In the genomic region with DNA sequence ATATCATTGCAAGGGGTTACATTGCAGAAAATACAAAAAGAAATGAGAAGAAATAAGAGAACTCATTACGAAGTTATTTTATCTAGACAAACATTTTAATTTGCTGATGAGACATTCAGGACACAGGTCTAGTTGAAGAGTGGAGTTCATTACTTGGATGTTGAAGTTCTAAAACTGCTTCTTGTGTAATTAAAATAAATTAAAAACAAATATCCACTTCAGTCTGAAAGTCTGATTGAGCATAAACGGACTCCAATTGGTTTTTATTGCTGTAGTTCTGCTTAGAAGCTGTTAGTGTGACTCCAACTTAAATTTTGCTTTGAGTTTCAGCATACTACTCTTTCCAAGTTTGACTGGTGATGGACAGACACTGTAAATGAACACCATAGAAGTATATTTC, we compare ENCODE assay signal across 14 mouse cellular contexts.
DNase-seq lines count a peak whose midpoint lies in the region; ATAC-seq lines count a peak whose summit lies in the region.
"Had no signal": no experiment of that assay in that cellular context is flagged by ENCODE, and none has a peak within 500 bp of the region (broad histone marks: within the 10 kb centered on the region; RNA-seq: fewer than 3 reads in every experiment).

No protein-coding gene starts in this region.

- ATAC-seq in forebrain, embryonic 14.5 days, result no peak
- no peak for ATAC-seq in hindbrain, embryonic 15.5 days (ENCODE audit: low FRiP score, low read depth)
- ATAC-seq in midbrain, embryonic 16.5 days, result no peak
- ATAC-seq in monocyte, adult 5-6 weeks (replicated peaks; ENCODE audit: insufficient number of reproducible peaks, low FRiP score, low TSS enrichment, poor library complexity, severe bottlenecking), result no peak

- H3K27ac ChIP-seq in forebrain, embryonic 10.5 days, result peak overlapping the region; percentile 94
- peak overlapping the region; percentile 97 for H3K27ac ChIP-seq in forebrain, embryonic 14.5 days (ENCODE audit: low read depth, low read length)
- H3K27ac ChIP-seq in hindbrain, embryonic 15.5 days (replicated peaks), result peak overlapping the region; percentile 93
- peak overlapping the region; percentile 72 for H3K27ac ChIP-seq in midbrain, embryonic 16.5 days (ENCODE audit: low read length)
- H3K27ac ChIP-seq: embryonic facial prominence, embryonic 10.5 days; kidney, embryonic 15.5 days; limb, embryonic 15.5 days had no signal

- peaks cover 74% of the 10 kb centered on the region for H3K27me3 ChIP-seq in forebrain, embryonic 10.5 days (ENCODE audit: poor library complexity, severe bottlenecking)
- no peaks in the 10 kb centered on the region for H3K27me3 ChIP-seq in forebrain, embryonic 14.5 days (replicated peaks; ENCODE audit: control insufficient read depth, insufficient read depth, low read length)
- H3K27me3 ChIP-seq in hindbrain, embryonic 15.5 days, result no peaks in the 10 kb centered on the region
- H3K27me3 ChIP-seq in midbrain, embryonic 16.5 days (ENCODE audit: control insufficient read depth, insufficient read depth, low read depth, low read length), result no peaks in the 10 kb centered on the region

- H3K9ac ChIP-seq in forebrain, embryonic 14.5 days (ENCODE audit: low read length), result peak overlapping the region; percentile 60
- H3K9ac ChIP-seq in hindbrain, embryonic 15.5 days, result no peak overlapping the region
- no peak overlapping the region for H3K9ac ChIP-seq in midbrain, embryonic 16.5 days (ENCODE audit: low read depth, low read length)
- H3K9ac ChIP-seq: kidney, embryonic 15.5 days; limb, embryonic 15.5 days had no signal

- H3K4me1 ChIP-seq in forebrain, embryonic 10.5 days, result peaks cover 49% of the 10 kb centered on the region
- H3K4me1 ChIP-seq in forebrain, embryonic 14.5 days (ENCODE audit: control insufficient read depth, insufficient read depth, low read length), result peaks cover 12% of the 10 kb centered on the region
- peaks cover 21% of the 10 kb centered on the region for H3K4me1 ChIP-seq in hindbrain, embryonic 15.5 days (replicated peaks)
- peaks cover 24% of the 10 kb centered on the region for H3K4me1 ChIP-seq in midbrain, embryonic 16.5 days (ENCODE audit: control insufficient read depth, insufficient read depth, low read length)

- peaks cover 37% of the 10 kb centered on the region for H3K36me3 ChIP-seq in forebrain, embryonic 10.5 days (replicated peaks)
- peaks cover 38% of the 10 kb centered on the region for H3K36me3 ChIP-seq in forebrain, embryonic 14.5 days (ENCODE audit: control insufficient read depth, insufficient read depth, low read length)
- no peaks in the 10 kb centered on the region for H3K36me3 ChIP-seq in hindbrain, embryonic 15.5 days
- H3K36me3 ChIP-seq in midbrain, embryonic 16.5 days (ENCODE audit: control insufficient read depth, insufficient read depth, low read length), result no peaks in the 10 kb centered on the region
- H3K36me3 ChIP-seq: embryonic facial prominence, embryonic 10.5 days; kidney, embryonic 15.5 days; limb, embryonic 15.5 days had no signal

- H3K9me3 ChIP-seq in forebrain, embryonic 10.5 days, result no peaks in the 10 kb centered on the region
- H3K9me3 ChIP-seq in forebrain, embryonic 14.5 days (replicated peaks; ENCODE audit: control insufficient read depth, low read length), result no peaks in the 10 kb centered on the region
- no peaks in the 10 kb centered on the region for H3K9me3 ChIP-seq in hindbrain, embryonic 15.5 days
- H3K9me3 ChIP-seq in midbrain, embryonic 16.5 days (replicated peaks; ENCODE audit: control insufficient read depth, low read length, poor library complexity, severe bottlenecking), result no peaks in the 10 kb centered on the region
- H3K9me3 ChIP-seq: embryonic facial prominence, embryonic 10.5 days; kidney, embryonic 15.5 days; limb, embryonic 15.5 days had no signal

- H3K4me2 ChIP-seq in forebrain, embryonic 14.5 days (ENCODE audit: low read length), result peak overlapping the region; percentile 83
- peak overlapping the region; percentile 69 for H3K4me2 ChIP-seq in hindbrain, embryonic 15.5 days
- H3K4me2 ChIP-seq in midbrain, embryonic 16.5 days (ENCODE audit: low read length), result peak overlapping the region; percentile 57
- H3K4me2 ChIP-seq: kidney, embryonic 15.5 days; limb, embryonic 15.5 days had no signal

- peak overlapping the region; percentile 84; the same call in 1 of the 2 replicates for H3K4me3 ChIP-seq in forebrain, embryonic 10.5 days
- H3K4me3 ChIP-seq in forebrain, embryonic 14.5 days (ENCODE audit: low read depth, low read length), result peak overlapping the region; percentile 78
- peak overlapping the region; percentile 42 for H3K4me3 ChIP-seq in hindbrain, embryonic 15.5 days
- H3K4me3 ChIP-seq in midbrain, embryonic 16.5 days (ENCODE audit: low read depth, low read length), result peak overlapping the region; percentile 54
- H3K4me3 ChIP-seq: kidney, embryonic 15.5 days; limb, embryonic 15.5 days had no signal

- no peak for DNase-seq in forebrain, embryonic 10.5 days (ENCODE audit: extremely low spot score, low spot score)
- DNase-seq in forebrain, embryonic 14.5 days (ENCODE audit: low spot score), result no peak
- no peak for DNase-seq in urinary bladder, adult 2 months (ENCODE audit: low spot score)
- DNase-seq in gastrocnemius, postnatal 25 days, result no peak
- DNase-seq: adrenal gland, postnatal 25 days; heart, adult 18-20 months; lung, adult 18-20 months; lung, postnatal 4 days had no signal

- 52% methylated on average over 2 of the region's 2 CpGs for WGBS in forebrain, embryonic 10.5 days
- 6% methylated on average over 2 of the region's 2 CpGs for WGBS in forebrain, embryonic 14.5 days
- WGBS in hindbrain, embryonic 15.5 days, result 20% methylated on average over 2 of the region's 2 CpGs
- WGBS in midbrain, embryonic 16.5 days, result 25% methylated on average over 2 of the region's 2 CpGs
